Mouse (Mus musculus): ENCODE data around the gene Ube4b. TPM values are rescaled to one million over a fixed set of nuclear protein-coding genes. Genes with fewer than 3 reads are reported as not detected.

The Ube4b gene
- polyA plus RNA-seq, 1 experiment from 2014 or later, result 54.5 TPM

DNA sequence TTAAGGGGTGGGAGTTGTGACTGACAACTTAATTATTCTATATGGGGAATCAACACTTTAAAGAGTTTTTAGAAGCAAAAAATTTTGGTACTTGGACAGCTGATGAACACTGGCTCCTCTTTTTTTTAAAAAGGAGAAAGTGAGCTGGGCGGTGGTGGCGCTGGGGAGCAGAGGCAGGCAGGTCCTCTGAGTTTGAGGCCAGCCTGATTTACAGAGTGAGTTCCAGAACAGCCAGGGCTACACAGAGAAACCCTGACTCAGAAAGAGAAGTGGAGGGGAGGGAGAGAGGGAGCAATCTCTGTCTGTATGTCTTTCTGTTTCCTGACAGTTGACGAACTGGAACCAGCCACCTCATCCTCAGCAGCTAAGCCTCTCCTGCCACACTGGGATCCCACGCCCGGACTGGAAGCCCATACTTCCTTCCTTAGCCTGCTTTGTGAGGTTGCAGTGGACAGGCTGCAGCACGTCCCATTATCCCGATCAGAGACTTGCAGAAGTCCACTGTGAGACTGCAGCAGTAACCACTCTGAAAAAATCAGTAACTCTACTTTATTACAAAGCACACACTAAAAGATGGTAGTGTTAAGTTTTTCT is 136.3 kb downstream of the Ube4b start:
- Histone ChIP-seq H3K27me3 (ENCODE audit: control insufficient read depth, insufficient read depth, low read length) (no peaks in the 10 kb centered on the region), H3K9ac (replicated peaks; ENCODE audit: low read length) (no peak overlapping the region), H3K4me1 (ENCODE audit: control insufficient read depth, insufficient read depth, low read length) (no peaks in the 10 kb centered on the region), H3K4me3 (ENCODE audit: low read depth, low read length) (no peak overlapping the region), H3K4me2 (ENCODE audit: low read depth, low read length) (no peak overlapping the region), H3K9me3 (replicated peaks; ENCODE audit: control insufficient read depth, low read length) (no peaks in the 10 kb centered on the region), H3K27ac (replicated peaks; ENCODE audit: low read depth, low read length) (no peak overlapping the region), H3K36me3 (replicated peaks; ENCODE audit: control insufficient read depth, insufficient read depth, low read depth, low read length) (no peaks in the 10 kb centered on the region)
- no peak for DNase-seq (ENCODE audit: low spot score)
- WGBS, result 84% methylated on average over 7 of the region's 7 CpGs
- ATAC-seq (replicated peaks; ENCODE audit: insufficient number of reproducible peaks, low FRiP score, low TSS enrichment, low read depth), result no peak

DNA sequence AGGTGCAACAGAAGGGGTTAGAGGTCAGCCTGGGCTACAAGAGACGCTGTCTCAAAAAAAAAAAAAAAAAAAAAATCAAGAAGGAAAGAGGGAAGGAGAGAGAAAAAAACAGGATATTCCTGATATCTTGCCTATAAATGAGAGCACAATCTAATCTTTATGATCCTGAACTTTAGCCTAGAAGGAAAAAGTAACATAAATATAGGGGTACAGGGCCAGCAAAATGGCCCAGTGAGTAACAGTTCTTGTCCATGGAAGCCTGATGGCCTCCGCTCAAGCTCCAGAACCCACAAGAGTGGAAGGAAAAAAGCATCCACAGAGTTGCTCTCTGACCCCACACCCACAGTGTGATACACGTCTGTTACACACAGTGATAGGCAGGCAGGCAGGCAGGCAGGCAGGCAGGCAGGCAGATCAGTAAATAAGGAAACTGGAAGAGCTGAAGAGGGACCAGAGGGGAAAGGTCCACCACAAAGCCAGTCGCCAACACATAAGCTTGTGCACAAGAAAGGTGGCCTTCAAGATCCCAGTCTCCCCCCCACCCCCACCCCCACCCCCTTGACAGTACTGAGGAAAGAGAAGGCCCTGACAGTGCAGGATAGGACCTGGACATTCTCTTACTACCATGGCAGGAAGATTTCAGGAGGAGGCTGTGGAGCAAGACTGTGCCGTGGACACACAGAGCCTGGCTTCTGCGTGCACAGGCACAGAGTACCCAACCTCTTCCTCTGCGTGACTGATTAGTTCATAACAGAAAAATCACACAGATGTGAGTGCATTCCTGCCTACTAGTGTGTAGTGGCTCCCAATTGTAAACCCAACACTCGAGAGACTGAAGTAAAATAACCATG is 140.0 kb downstream of the Ube4b start:
- H3K4me1 ChIP-seq (ENCODE audit: control insufficient read depth, insufficient read depth, low read length), result no peaks in the 10 kb centered on the region
- H3K36me3 ChIP-seq (replicated peaks; ENCODE audit: control insufficient read depth, insufficient read depth, low read depth, low read length), result no peaks in the 10 kb centered on the region
- no peaks in the 10 kb centered on the region for H3K9me3 ChIP-seq (replicated peaks; ENCODE audit: control insufficient read depth, low read length)
- no peak for DNase-seq (ENCODE audit: low spot score)
- H3K27me3 ChIP-seq (ENCODE audit: control insufficient read depth, insufficient read depth, low read length), result no peaks in the 10 kb centered on the region
- no peak overlapping the region for H3K27ac ChIP-seq (replicated peaks; ENCODE audit: low read depth, low read length)
- H3K4me3 ChIP-seq (ENCODE audit: low read depth, low read length), result no peak overlapping the region
- WGBS, result 76% methylated on average over 8 of the region's 8 CpGs
- ATAC-seq (replicated peaks; ENCODE audit: insufficient number of reproducible peaks, low FRiP score, low TSS enrichment, low read depth), result no peak
- H3K4me2 ChIP-seq (ENCODE audit: low read depth, low read length), result no peak overlapping the region
- no peak overlapping the region for H3K9ac ChIP-seq (replicated peaks; ENCODE audit: low read length)

DNA sequence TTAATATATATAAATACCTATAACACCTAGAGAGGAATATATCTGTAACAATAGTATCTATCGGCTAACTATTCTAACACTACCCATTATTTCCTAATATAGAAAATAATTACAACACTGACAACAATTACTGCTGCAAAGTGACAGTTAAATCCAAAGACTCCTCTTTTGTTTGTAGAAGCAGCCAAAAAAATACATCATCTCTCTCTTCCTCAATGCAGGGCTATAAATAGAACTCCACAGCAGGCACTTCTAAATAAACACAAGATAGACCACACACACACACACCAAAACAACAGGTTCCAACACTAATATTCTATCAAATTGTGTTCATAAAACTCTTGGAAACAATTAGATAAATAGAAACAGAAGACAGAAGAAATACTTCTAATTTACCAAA is 140.9 kb downstream of the Ube4b start:
- 94% methylated on average over 1 of the region's 1 CpGs for WGBS
- Histone ChIP-seq H3K4me1 (ENCODE audit: control insufficient read depth, insufficient read depth, low read length) (no peaks in the 10 kb centered on the region), H3K9ac (replicated peaks; ENCODE audit: low read length) (no peak overlapping the region), H3K4me3 (ENCODE audit: low read depth, low read length) (no peak overlapping the region), H3K27me3 (ENCODE audit: control insufficient read depth, insufficient read depth, low read length) (no peaks in the 10 kb centered on the region), H3K27ac (replicated peaks; ENCODE audit: low read depth, low read length) (no peak overlapping the region), H3K9me3 (replicated peaks; ENCODE audit: control insufficient read depth, low read length) (no peaks in the 10 kb centered on the region), H3K36me3 (replicated peaks; ENCODE audit: control insufficient read depth, insufficient read depth, low read depth, low read length) (no peaks in the 10 kb centered on the region), H3K4me2 (ENCODE audit: low read depth, low read length) (no peak overlapping the region)
- no peak for DNase-seq (ENCODE audit: low spot score)
- no peak for ATAC-seq (replicated peaks; ENCODE audit: insufficient number of reproducible peaks, low FRiP score, low TSS enrichment, low read depth)

DNA sequence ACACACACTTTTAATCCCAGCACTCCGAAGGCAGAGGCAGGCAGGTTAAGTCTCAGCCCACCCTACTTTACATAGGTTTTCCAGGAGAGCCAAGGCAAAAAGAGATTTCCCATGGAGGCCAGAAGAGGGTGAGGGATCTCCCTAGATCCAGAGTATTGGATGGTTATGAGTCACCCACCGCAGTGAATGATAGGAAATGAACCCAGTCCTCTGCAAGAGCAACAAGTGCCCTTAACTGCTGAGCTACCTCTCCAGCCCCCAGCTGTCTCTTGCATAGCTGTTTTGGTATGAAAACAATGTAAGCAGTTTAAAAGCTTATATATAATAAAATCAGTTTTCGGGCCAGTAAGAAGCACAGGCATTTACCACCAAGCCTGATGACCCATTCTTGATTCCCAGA is 143.5 kb downstream of the Ube4b start:
- no peaks in the 10 kb centered on the region for H3K27me3 ChIP-seq (ENCODE audit: control insufficient read depth, insufficient read depth, low read length)
- H3K4me1 ChIP-seq (ENCODE audit: control insufficient read depth, insufficient read depth, low read length), result no peaks in the 10 kb centered on the region
- 95% methylated on average over 3 of the region's 3 CpGs for WGBS
- H3K27ac ChIP-seq (replicated peaks; ENCODE audit: low read depth, low read length), result no peak overlapping the region
- DNase-seq (ENCODE audit: low spot score) (no peak), ATAC-seq (replicated peaks; ENCODE audit: insufficient number of reproducible peaks, low FRiP score, low TSS enrichment, low read depth) (no peak)
- H3K36me3 ChIP-seq (replicated peaks; ENCODE audit: control insufficient read depth, insufficient read depth, low read depth, low read length), result no peaks in the 10 kb centered on the region
- no peak overlapping the region for H3K4me3 ChIP-seq (ENCODE audit: low read depth, low read length)
- H3K4me2 ChIP-seq (ENCODE audit: low read depth, low read length), result no peak overlapping the region
- H3K9me3 ChIP-seq (replicated peaks; ENCODE audit: control insufficient read depth, low read length), result no peaks in the 10 kb centered on the region
- no peak overlapping the region for H3K9ac ChIP-seq (replicated peaks; ENCODE audit: low read length)

DNA sequence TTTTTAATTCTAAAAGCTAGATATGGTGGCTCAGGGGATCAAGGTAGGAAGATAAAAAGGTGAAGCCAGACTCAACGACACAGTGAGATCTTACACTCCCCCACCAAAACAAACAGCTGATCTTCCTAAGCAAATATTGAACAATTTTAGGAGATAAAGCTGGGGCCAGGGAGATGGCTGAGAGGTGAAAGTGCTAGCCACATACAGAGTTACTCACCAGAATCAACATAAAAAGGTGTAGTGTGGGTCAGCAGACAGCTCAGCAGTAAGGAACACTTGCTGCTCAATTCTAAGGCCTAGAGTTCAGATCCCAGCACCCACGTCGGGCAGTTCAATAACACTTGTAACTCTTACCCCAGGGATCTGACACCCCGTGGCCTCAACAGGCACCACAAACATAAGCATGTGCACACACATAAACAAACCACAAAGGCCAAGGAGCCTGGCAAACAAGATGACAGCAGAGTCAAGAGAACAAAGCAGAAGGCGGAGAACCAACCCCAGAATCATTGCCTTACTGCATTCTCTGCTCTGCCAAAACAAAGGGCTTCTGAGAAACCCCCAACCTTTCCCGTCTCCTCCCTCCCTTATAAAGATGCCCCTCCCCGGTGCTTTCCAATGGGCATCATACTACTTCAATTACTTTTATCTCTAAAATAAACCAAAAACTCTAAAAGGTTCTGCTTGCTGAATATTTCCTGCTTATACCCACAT is 144.4 kb downstream of the Ube4b start:
- Histone ChIP-seq H3K27ac (replicated peaks; ENCODE audit: low read depth, low read length) (no peak overlapping the region), H3K36me3 (replicated peaks; ENCODE audit: control insufficient read depth, insufficient read depth, low read depth, low read length) (no peaks in the 10 kb centered on the region), H3K4me2 (ENCODE audit: low read depth, low read length) (no peak overlapping the region), H3K4me1 (ENCODE audit: control insufficient read depth, insufficient read depth, low read length) (no peaks in the 10 kb centered on the region), H3K27me3 (ENCODE audit: control insufficient read depth, insufficient read depth, low read length) (no peaks in the 10 kb centered on the region), H3K9me3 (replicated peaks; ENCODE audit: control insufficient read depth, low read length) (no peaks in the 10 kb centered on the region), H3K9ac (replicated peaks; ENCODE audit: low read length) (no peak overlapping the region), H3K4me3 (ENCODE audit: low read depth, low read length) (no peak overlapping the region)
- DNase-seq (ENCODE audit: low spot score) (no peak), ATAC-seq (replicated peaks; ENCODE audit: insufficient number of reproducible peaks, low FRiP score, low TSS enrichment, low read depth) (no peak)
- WGBS, result 78% methylated on average over 7 of the region's 7 CpGs

Other genes with a start within 250 kb of the Ube4b start
- gene Kif1b, start 119.1 kb downstream of the Ube4b start, polyA plus RNA-seq (2014; fragmentation: Nextera tagmentation; extraction: Ambion mirVana), result 45.1 and 50.1 TPM in 2 replicates
- not detected in 2 replicates for gene Rbp7, start 28.2 kb upstream of the Ube4b start, polyA plus RNA-seq (2014; fragmentation: Nextera tagmentation; extraction: Ambion mirVana)
- gene Tmem274, start 50.6 kb upstream of the Ube4b start, polyA plus RNA-seq (2014; fragmentation: Nextera tagmentation; extraction: Ambion mirVana), result not detected in 2 replicates
- 12.2 and 12.3 TPM in 2 replicates for gene Nmnat1, start 58.5 kb upstream of the Ube4b start, polyA plus RNA-seq (2014; fragmentation: Nextera tagmentation; extraction: Ambion mirVana)
- 58.5 and 61.2 TPM in 2 replicates for gene Lzic, start 58.5 kb upstream of the Ube4b start, polyA plus RNA-seq (2014; fragmentation: Nextera tagmentation; extraction: Ambion mirVana)
- gene Ctnnbip1, start 91.5 kb upstream of the Ube4b start, polyA plus RNA-seq (2014; fragmentation: Nextera tagmentation; extraction: Ambion mirVana), result 68.8 and 70.4 TPM in 2 replicates
- 27.3 and 28.0 TPM in 2 replicates for gene Clstn1, start 159.7 kb upstream of the Ube4b start, polyA plus RNA-seq (2014; fragmentation: Nextera tagmentation; extraction: Ambion mirVana)